Mouse (Mus musculus): ENCODE results near the gene Ing2.

DNA sequence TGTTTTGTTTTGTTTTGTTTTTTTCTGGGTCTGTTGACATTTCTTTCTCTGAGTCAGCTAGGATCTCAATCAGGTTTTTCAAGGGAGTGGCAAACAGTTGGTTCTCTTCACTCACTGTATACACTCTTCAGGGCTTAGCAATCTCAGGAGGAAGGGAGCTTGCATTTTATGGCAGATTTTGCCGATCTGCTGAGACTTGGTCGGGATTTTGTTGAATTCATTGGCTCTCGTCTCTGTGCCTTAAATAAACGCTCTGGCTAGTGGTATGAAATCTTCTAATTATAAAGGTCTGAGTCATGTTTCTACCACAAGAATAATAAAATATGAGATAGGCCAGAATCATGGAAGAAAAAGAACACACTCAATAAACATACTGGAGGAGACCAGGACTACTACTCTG is 46.3 kb upstream of the Ing2 start:
- no peak for TF ChIP-seq CTCF (IDR thresholded peaks at IDR 0.05; ENCODE audit: borderline replicate concordance, control insufficient read depth, extremely low read depth, insufficient read depth, low read length, poor library complexity)
- no peak for TF ChIP-seq POLR2A (IDR thresholded peaks at IDR 0.05; ENCODE audit: control insufficient read depth, extremely low read depth, insufficient read depth, low read length, poor library complexity)
